Mouse (Mus musculus): ENCODE data around the gene Nox1.

The Nox1 gene

DNA sequence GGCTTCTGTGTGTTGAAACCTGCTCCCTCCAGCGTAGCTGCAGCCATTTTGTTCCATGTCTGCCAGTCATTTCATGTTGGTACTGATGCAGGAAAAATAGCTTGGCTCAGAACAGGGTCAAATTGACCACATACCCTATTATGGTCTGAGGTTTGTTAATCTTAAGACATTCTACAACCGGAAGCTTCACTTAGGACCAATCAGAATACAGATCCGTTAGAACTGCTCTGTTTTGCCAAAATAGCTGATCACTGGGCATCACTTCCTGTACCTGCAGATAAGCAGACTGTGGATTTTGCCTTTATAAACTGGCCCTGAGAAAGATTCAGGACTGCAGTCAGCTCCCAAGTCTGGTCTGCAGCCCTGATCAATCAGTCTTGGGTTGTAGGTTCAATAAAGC lies 93.2 kb downstream of the Nox1 start:
- no peak for DNase-seq (ENCODE audit: low spot score in 2 of 2)

GRCm38 (mm10) chrX:134116417-134116816 lies 105.3 kb downstream of the Nox1 start:
- no peak for DNase-seq (ENCODE audit: low spot score in 2 of 2)

GRCm38 (mm10) chrX:134111767-134112166 lies 110.0 kb downstream of the Nox1 start:
- no peak for DNase-seq (ENCODE audit: low spot score in 2 of 2)

DNA sequence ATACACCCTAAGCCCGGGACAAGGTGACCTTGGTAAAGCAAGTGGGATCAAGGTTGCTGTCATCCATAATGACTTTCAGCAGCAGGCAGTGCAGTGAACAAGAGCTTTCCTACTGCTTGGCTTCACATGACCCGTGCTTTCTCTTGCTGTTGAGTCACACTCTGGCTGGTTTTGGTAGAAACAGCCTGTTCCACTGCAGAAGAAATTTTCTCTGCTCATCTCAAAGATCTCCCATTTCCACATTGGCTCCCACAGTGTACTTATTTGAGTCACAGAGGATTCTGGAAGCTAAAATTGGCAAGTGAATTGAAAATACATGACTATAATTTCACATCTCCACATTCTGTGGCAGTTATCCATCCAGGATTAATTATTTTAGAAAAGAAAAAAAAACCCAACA lies 119.1 kb downstream of the Nox1 start:
- no peak for DNase-seq (ENCODE audit: low spot score in 2 of 2)

GRCm38 (mm10) chrX:134085453-134085852 lies 136.3 kb downstream of the Nox1 start:
- no peak for DNase-seq (ENCODE audit: low spot score in 2 of 2)

- DNase-seq (ENCODE audit: low spot score in 2 of 2) = no peak
Observed at GRCm38 (mm10) chrX:134059764-134060163, 162.0 kb downstream of the Nox1 start.

GRCm38 (mm10) chrX:134058987-134059712 lies 162.6 kb downstream of the Nox1 start, which contains the start of gene Cstf2:
TSS of gene Cstf2 (plus strand) at chrX:134059187.
- peak; percentile 88 for DNase-seq (ENCODE audit: low spot score in 2 of 2)

DNA sequence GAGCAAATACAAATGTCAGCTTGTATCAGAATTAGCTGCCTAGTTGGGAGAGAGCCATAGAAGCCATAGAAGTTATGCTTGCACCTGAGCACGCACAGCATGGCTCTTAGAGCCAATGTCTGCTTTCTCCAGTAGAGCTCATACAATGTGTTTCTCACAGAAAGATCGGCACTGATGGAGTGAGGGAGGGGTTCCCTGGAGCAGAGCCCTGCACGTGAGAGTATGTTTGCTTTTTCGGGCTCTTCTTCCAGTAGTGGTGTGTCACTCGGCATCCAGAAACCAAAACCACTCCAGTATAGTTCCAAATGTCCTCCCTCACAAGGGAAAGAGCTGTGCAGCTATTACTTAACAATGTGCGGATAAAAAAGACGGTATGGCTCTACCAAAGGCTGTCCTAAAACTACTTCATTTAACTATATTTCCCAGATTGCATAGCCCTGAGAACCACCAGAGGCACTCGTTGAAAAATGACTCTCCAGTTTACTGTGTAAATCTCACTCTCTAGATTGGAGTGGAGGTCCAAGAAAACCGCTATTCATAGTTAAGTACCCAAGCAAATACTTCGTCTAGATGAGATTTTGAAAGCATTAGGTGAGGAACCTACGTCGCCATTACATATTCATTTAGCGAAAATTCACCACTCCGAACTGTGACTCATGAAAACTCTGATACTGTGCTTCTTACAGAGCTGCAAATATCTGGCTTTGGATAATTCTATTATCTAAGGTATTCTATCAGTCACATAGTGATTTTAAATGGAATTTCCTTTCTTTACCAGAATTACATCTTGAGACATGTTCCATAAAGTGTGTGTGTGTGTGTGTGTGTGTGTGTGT lies 163.5 kb downstream of the Nox1 start:
- DNase-seq (ENCODE audit: low spot score in 2 of 2) = no peak

DNA sequence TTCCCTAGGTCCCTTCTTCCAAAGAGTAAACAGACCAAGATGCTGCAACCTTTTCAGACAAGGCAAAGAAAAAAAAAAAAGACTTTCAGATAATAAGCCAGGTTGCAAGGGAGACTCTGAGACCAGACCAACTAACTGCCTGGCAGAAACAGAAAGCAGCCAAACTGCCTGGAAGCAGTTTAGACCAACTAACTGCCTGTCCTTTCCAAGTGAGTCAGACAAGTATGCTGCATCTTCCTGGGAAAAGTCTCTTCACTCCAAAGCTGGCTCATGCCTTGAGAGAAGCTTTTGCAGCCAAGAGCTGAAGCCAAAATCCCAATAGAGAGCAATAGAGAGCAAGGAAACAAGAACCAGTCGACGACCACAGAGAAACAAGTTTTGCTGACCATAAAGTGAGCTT lies 164.9 kb downstream of the Nox1 start:
- no peak for DNase-seq (ENCODE audit: low spot score in 2 of 2)

- DNase-seq (ENCODE audit: low spot score in 2 of 2) = no peak
Observed at GRCm38 (mm10) chrX:134048994-134049393, 172.8 kb downstream of the Nox1 start.

Data from spleen, postnatal 14 days (tissue).